Mouse (Mus musculus): ENCODE measurements at regions not wholly inside any gene's neighbourhood (a gene's known extent, or its start where the extent isn't known, plus 50 kb on each side); places are given as distances from the start of the nearest gene placed in this dataset.

DNA sequence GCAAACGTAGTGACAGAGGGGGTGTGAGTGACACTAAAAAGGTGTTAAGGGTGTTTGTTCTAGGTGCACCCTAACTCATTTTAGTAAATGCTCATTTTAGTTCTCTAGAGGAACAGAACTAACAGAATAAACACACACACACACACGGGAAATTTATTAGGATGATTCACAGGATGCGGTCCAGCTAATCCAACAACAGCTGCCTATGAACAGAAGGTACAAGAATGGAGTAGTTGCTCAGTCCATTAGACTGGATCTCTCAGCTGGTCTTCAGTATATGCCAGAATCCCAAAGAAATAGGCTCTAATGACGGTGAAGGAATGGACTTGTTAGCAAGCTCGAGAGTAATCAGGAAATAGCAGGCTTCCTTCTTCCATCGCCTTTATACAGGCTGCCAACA, 171.1 kb downstream of the Fndc1 start:
- TF ChIP-seq CTCF (IDR thresholded peaks at IDR 0.05; ENCODE audit: borderline replicate concordance, control insufficient read depth, extremely low read depth, insufficient read depth, low read length, poor library complexity) (no peak), POLR2A (IDR thresholded peaks at IDR 0.05; ENCODE audit: control insufficient read depth, extremely low read depth, insufficient read depth, low read length, poor library complexity) (no peak)

All from thymus, adult 2 months (tissue).